Mouse (Mus musculus) MEL (cell line): Measurements from ENCODE around the gene Ap2a1.

Experiments
- CTCF ChIP-seq, 3 experiments: IDR thresholded peaks in 2 of 3; conservative IDR thresholded peaks in 1 of 3; 2 replicates each; pipeline ENCODE4 v1.5.1; 2011 to 2012; ENCODE audit warnings: low read length in 3 of 3, low read depth in 2 of 3, mild to moderate bottlenecking in 2 of 3, improper control_type of control experiment in 1 of 3, inconsistent platforms in 1 of 3, mixed read lengths in 1 of 3, moderate library complexity in 1 of 3; ENCODE audit not compliant: control insufficient read depth in 1 of 3, insufficient read depth in 1 of 3, poor library complexity in 1 of 3, severe bottlenecking in 1 of 3
- EP300 ChIP-seq, 2 experiments: IDR thresholded peaks; 2 replicates each; pipeline ENCODE4 v1.6.1; 2011; ENCODE audit warnings: improper control_type of control experiment in 2 of 2, low read length in 2 of 2, low read depth in 1 of 2, mild to moderate bottlenecking in 1 of 2
- MXI1 ChIP-seq: IDR thresholded peaks from 2 replicates; pipeline ENCODE4 v1.6.1; 2011; ENCODE audit warnings: mild to moderate bottlenecking, low read depth, low read length, improper control_type of control experiment
- POLR2A ChIP-seq, 2 experiments: IDR thresholded peaks; 2 replicates each; pipeline ENCODE4 v1.6.1; 2011 to 2012; ENCODE audit warnings: low read length in 2 of 2, mild to moderate bottlenecking in 2 of 2, control low read depth in 1 of 2, improper control_type of control experiment in 1 of 2, low read depth in 1 of 2, moderate library complexity in 1 of 2; ENCODE audit not compliant: control insufficient read depth in 1 of 2, insufficient read depth in 1 of 2, poor library complexity in 1 of 2
- POLR2AphosphoS2 ChIP-seq: IDR thresholded peaks from 2 replicates; pipeline ENCODE4 v1.6.1; 2011; ENCODE audit warnings: low read length, improper control_type of control experiment
- TAL1 ChIP-seq: IDR thresholded peaks from 2 replicates; pipeline ENCODE4 v1.6.1; 2012; ENCODE audit warnings: mild to moderate bottlenecking, inconsistent platforms, low read length, moderate library complexity, mixed read lengths
- TCF12 ChIP-seq: IDR thresholded peaks from 2 replicates; pipeline ENCODE4 v1.6.1; 2014; ENCODE audit warnings: low read depth, mild to moderate bottlenecking, inconsistent platforms, low read length, improper control_type of control experiment, moderate library complexity
- USF1 ChIP-seq: IDR thresholded peaks from 2 replicates; pipeline ENCODE4 v1.6.1; 2014; ENCODE audit warnings: low read depth, mild to moderate bottlenecking, inconsistent platforms, low read length, improper control_type of control experiment, moderate library complexity

GRCm38 (mm10) chr7:44890180-44890579 lies 39.1 kb downstream of the Ap2a1 start:
- TF ChIP-seq POLR2AphosphoS2 (no peak), POLR2A (IDR thresholded peaks at IDR 0.05; ENCODE audit: control insufficient read depth in 1 of 2, insufficient read depth in 1 of 2, low read depth in 1 of 2, low read length in 2 of 2, poor library complexity in 1 of 2) (no peak), MXI1 (no peak), TCF12 (no peak), TAL1 (no peak), EP300 (IDR thresholded peaks at IDR 0.05; ENCODE audit: low read depth in 1 of 2, low read length in 2 of 2) (no peak), CTCF (IDR thresholded peaks at IDR 0.05 in 2 of 3, conservative IDR thresholded peaks at IDR 0.05 in 1 of 3; ENCODE audit: control insufficient read depth in 1 of 3, insufficient read depth in 1 of 3, low read depth in 2 of 3, low read length in 3 of 3, poor library complexity in 1 of 3, severe bottlenecking in 1 of 3) (no peak), USF1 (no peak)
